Mouse (Mus musculus) hindlimb bud, embryonic 11.5 days (tissue): Measurements from ENCODE around the gene Map4k1.

Experiments used
- DNase-seq: peaks from one replicate; pipeline ENCODE4 v3.0.0-alpha.2; 2012; ENCODE audit warnings: low read depth, low spot score; ENCODE audit errors: extremely low spot score

Map4k1 gene

DNA sequence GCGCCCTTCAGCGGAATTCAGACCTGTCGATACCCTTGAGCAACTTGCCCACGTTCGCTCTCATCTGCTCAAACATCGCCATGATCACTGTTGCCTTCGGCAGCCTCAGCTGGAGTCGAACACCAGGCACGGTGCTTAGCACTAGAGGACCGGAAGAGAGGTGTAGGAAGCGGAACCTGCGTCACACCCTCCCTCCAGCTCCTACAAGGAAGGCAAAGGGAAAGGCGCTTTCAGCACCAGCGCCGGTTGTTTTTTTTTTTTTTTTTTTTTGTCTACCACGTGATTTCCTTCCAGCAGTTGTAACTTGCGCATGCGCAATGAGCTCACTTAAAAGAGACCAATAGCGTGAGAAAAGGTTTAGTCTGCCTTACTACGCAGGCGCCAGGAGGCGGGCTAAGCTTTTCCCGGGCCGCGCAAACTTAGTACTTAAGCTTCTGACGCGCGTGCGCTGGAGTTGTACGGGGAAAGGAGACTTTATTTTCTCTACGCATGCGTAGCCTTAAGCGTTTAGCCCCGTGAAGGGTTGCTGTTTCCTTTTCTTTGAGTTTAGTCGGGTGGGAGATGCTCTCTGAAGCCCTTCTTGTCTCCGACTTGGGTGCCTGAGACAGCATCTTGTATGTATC is at the start of gene Map4k1, which contains the start of gene Eif3k:
TSS of gene Map4k1 (plus strand) at position 400 of the 623 bp plus-strand sequence.
TSS of gene Eif3k (minus strand) at position 214 of the 623 bp plus-strand sequence.
- DNase-seq, result peak; percentile 100

DNA sequence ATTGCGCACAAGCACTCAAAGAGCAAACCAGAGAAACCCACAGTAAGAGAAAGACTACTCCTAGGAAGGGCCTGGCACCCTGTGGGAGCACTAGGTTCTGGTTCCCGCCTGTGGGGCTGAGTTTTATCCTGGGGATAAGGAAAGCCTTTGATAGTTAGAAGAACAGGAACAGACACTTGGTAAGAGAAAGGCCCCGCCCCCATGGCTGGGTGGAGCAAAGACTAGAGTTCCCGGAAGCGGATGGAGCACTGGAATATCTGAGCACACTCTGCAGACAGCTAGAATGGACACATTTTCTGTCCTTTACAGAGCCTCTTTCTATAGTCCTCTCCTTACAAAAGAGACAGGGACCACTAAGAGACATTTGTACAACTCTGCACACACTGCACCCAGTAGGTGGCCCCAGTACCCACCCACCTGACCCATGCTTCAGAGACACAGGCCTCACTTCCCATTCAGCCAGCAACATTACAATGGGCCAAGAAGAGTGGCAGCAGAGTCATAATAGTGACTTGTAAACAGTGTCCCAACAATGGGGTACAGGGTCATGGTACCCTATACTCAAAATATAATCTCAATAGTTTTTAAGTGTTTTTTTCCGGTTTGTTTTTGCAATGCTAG is 49.3 kb upstream of the Map4k1 start:
- DNase-seq, result no peak

DNA sequence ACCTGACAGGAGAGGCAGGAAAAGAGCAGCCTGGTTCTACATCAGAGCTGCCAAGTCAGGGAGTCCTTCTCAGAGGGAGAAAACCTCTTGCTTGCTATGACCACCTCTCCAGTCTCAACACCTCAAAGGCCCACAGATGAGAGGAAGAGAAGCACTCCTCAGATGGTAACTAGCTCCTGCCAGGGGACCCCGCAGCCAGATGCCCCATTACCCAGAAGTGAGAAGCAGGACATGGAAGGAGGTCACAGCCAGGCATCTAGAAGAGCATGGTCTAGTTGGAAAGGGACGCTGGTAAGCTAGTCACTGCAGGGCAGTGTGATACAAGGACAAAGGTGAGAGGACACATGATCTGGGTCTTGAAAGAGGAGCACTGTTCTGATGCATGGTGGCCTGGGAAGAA is 48.0 kb upstream of the Map4k1 start:
- no peak for DNase-seq

DNA sequence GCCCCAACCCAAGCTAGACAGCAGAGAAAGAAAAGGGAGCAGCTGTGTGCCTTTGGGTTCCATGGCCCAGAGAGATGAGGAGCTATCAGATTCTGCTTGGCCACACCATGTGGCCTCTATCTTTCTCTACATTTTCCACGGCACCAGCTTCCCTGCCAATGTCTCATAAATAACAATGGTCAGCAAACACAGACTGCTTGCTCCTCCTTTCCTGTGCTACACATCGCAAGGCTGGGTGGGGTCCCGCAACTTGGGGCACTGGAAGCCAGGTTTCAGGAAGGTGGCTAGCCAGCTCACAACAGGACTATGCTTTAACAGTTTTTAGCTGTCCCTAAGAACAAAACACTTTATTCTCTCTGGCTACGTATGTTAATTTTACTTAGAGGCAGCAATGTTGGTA is 45.1 kb upstream of the Map4k1 start:
- no peak for DNase-seq

DNA sequence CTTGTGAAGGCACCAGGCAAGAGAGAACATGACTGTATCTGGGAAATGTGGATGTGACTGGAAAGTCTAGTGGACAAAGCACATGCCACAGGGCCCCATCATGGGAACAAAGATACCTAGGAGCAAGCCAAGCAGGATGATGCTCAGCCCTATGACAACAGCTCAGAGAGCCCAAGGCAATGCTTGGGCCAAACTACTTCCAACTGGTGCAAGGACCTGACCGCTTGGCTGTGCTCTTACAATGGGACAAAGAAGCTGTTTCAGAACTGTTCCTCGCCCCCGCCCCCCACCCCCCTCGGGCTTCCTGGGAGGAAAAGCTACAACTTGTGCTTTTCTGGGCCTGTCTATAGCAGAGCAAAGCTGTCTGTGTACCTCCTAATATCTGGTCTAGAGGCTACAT is 43.2 kb upstream of the Map4k1 start:
- DNase-seq, result no peak

DNA sequence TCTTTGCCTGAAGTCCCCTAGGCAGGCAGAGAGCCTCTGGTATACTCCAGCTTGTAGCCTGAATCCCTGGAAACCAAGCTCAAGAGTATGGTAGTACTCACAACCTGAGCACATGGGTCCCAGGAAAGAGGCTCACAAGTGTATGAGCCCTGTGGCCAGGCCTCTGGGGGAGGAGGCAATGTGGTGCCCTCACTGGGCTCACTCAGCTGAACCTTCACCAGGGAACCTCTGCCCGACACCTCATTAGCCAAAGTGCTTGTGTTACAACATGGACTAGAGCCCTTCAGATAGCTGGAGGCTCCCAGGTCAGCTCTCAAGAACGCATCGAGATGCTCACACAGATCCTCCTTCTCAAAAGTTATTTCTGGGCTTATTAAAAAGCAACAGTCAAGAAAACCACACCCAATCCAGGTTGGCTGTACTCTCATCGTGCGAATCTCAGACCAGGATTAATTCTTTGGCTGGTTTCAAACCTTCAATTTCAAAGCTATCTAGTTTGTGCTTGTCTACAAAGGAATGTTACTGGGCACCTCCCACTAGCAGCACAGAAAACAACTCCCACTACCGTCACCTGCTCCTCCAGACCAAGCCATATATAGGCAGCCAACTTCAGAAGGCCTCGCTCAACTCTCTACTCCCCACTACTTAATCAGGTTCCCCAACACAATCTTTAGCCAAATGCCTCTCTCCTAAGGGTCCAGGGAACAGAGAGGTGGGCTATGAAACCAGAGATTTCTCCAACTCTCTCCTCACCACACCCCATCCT is 42.2 kb upstream of the Map4k1 start:
- DNase-seq, result no peak

DNA sequence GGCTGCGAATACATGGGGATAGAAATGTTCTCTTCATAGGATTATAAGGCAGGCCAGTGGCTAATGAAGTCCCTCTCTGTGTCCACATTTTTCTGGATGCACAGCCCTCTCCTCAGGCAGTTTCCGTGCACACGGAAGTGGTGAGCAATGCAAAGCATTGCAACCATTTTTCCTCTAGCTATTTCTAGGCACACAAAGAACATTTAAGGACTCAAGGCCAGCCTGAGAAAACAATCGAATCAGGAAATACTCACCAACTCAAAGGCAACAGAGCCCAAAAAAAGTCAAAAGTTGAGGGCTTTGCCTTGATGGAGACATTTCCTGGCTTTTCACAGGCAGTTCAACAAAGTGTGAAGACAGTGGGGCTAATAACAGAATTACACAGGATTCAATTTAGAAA is 40.7 kb upstream of the Map4k1 start:
- DNase-seq, result no peak

DNA sequence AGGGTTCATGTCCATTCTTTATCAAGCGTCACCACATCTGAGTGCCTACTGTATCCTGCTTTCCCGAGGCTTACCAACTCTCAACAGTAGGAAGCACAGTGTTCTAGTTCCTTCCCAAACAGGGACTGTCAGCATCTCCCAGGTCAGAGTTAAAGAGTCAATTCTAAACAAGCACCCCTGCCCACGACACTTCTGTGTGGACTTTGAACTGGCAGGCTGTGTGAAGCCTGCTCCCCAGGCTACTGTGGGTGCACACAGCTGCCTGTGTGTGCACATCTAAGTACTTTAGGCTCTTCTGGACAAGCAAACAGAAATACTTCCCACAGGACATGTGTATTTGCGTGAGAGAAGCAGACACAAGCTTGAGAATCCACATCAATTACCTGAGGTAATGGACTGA is 40.3 kb upstream of the Map4k1 start:
- no peak for DNase-seq

DNA sequence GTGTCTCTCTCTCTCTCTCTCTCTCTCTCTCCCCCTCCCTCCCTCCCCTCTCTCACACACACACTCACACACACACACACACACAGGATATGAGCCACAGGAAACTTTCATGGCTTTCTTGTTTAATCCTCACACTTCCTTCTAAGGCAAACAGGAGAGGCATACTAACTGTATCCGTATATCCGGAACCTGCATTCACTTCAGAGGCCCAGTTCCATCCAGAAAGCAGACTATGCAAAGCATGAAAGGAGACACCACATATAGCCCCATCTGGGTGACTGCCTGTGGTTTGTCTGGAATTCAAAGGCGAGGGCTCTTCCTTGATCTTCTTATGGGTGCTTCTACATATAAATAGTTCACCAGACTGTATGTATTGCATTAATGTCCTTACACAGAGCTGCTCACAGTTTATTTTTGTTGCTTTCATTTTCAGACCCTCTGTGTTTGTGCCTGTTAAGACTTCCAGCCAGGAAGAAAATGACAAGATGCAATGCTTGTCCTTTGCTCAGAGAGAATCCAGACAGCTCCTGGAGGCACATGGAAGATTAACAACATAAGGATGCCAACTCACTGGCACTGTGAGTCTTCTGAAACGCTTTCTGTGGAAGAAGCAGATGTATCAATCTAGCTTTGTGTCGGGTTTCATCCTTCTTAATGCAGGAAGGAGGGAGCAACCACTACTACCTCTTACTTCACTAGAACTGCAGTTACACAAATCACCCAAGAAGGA is 38.2 kb upstream of the Map4k1 start:
- no peak for DNase-seq

DNA sequence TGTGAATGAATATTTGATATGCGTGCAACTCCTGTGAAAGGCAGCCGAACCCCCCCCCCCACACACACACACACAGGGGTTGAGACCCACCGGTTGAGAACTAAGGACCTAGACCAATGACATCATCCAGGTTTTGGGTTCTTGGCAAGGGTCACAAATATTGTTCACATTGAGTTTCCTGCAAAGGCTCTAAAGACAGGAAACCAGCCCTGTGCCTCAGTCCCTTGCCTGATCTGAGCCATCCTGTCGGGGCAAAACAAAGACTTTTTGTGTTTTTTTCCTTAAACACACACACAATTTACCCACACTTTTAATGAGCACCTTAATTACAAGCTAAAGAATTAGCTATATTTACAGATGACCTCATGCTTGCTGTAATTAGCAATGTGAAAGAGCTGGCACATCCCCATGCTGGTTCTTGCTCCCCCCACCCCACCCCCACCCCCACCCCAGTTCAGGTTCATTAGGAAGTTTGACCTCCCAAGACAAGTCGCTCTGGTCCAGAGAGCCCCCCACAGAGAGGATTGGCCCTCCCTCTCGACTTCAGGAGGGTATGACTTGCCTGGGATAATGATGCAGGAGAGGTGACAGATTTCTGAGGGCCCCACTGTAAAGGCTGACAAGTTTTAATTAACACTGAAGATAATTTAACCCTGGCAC is 37.0 kb upstream of the Map4k1 start:
- DNase-seq, result no peak

DNA sequence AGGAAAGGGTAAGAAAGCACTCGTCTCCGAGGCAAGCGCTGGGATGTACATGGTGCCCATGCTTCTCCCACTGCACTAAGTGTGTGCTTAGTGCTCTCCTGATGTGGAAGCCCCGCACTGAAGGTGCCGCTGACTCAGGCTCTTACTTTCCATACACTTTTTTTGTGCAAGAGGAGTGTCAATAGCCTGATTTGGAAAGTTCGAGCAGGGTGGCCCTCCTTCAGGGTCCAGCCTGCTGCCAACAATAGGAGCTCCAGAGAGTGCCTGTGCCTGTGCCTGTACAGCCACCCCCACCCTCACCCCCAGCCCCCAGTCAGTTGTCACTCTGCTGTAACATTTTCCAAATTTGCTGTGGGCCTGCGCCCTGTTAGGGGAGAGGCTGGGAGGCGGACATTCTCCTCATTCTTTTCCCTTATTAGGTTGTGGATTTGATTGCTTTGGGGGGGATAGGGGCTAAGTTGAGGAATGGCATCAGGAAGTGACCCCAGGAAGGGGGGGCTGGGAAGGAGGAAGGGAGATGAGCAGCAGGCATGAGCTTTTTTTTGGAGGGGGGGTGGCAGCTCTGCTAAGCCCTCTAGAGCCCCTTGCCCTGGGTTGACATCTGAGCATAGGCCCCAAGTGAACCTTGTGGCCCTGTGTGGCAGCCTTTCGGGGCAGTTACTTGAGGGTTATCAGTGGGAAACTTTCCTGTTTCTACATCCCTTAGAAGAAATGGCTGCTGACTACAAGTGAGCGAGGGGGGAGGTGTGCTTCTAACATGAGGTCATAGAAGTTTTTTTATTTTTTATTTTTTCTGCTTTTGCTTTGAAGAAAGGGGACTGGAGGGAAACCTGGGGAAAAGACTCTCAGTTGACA is 36.2 kb upstream of the Map4k1 start:
- DNase-seq, result no peak

DNA sequence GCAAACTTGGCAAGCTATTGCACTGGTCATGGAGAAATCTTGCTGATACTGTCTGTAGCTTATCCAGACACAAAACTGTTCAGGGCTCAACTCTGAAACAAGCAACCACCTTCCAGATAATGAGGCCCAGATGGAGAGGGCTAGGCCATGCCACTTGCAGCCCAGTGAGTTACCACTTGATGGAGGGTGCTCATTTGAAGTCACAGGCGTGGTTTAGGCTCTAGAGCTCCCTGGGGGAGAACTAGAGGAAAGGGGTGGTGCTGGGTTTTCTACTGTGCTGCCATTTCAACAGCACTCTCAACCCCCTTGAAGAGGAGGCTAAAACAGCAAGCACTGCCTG is 35.6 kb upstream of the Map4k1 start:
- no peak for DNase-seq

DNA sequence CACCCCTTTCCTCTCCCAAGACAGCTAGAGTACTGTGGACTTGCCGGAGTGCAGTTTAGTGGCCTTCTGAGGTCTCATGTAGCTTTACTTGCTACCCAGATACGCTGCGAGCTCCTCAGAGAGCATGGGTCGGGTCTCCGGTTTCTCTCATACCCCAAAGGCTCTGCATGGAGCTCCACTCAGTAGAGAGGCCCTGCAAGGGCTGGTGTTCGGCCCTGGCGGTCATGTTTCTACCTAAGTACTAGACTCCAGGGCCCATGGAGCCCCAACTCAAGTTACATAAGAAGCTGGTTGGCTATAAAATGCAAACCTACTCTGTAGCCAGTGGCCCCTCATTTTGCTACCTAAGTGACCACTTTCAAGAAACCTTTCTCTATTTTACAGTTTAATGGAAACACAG is 33.1 kb upstream of the Map4k1 start:
- DNase-seq, result no peak

DNA sequence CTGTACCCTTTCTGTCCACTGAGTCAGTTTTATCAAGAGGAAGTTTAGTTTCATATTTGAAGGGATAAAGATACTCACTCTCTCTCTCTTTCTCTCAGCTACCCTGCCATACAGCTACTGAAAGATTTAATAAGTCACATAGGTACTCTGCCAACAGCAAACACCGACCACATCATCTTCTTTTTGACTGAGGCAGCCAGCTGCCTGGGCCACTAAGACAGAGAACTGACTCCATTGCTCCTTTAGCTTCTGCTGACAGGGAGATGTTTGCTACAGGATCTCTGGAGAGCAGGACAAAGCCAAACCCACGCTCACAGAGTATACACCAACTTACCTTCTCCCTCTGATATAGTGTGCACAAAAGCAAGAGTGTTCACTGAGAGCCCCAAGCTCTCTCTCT is 32.6 kb upstream of the Map4k1 start:
- DNase-seq, result no peak

DNA sequence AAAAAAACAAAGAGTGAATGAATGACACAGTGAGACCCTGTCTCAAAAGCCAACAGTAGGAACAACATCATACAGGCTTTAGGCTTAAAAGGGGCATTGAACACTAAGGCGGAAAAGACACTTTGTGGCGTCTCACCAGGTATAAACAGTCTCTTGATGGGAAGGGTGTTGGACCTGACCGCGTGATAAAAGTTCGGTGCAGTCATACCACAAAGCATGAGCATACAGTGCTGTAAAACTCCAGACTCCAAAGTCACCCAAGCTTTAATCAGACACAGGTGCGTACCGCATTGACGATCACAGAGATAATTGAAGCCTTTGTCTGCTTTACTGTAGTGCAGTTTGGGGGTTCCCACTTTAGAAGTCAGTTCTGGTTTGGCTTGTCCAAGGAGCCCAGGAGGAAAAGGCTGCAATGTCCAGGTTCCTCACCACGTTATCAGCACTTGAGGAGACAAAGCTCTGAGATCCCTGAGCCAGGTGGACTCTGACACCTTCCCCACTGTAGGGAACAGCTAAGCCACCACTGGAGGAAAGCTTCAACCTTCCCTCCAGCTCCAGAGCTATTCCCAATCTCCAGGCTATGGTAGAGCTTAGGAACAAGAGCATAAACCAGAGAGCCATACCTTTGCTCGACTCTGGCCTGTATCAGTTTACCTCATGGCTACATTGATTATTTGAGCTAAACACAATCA is 31.4 kb upstream of the Map4k1 start:
- no peak for DNase-seq

DNA sequence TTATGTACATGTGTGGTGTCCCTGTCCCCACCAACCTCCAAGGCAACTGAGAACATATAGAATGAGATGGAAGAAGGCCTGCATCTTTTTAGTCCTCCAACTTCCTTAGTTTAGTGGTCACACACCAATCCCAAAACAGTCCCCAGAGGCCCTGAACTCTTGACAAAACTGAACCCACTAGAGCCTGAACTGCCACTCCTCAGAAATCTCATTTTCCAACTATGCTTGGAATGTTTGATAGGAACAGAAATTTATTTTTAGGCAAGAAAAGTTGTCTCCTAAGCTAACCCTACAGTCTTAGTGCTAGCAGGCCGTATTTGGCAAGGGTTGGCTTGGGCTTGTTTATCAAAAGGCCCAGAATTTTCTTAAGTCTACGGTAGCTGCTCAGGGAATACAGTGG is 30.1 kb upstream of the Map4k1 start:
- no peak for DNase-seq

DNA sequence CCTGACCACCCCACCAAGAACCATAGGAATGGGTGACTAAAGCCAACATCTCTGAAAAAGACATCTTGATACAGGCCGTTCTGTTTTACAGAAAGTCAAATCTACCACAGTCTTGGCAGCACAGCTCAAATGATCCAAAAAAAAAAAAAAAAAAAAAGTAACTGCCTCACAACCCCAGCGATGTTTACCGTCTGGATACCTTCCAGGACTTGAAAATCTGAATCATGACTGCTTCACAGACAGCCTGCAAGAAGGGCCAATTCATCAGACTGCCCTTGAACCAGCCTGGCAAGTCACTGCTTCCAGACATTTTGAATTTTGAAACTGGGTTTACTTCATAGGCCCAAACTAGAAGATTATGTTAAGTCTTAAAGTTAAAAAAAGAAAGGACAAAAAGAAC is 29.1 kb upstream of the Map4k1 start:
- DNase-seq, result no peak

DNA sequence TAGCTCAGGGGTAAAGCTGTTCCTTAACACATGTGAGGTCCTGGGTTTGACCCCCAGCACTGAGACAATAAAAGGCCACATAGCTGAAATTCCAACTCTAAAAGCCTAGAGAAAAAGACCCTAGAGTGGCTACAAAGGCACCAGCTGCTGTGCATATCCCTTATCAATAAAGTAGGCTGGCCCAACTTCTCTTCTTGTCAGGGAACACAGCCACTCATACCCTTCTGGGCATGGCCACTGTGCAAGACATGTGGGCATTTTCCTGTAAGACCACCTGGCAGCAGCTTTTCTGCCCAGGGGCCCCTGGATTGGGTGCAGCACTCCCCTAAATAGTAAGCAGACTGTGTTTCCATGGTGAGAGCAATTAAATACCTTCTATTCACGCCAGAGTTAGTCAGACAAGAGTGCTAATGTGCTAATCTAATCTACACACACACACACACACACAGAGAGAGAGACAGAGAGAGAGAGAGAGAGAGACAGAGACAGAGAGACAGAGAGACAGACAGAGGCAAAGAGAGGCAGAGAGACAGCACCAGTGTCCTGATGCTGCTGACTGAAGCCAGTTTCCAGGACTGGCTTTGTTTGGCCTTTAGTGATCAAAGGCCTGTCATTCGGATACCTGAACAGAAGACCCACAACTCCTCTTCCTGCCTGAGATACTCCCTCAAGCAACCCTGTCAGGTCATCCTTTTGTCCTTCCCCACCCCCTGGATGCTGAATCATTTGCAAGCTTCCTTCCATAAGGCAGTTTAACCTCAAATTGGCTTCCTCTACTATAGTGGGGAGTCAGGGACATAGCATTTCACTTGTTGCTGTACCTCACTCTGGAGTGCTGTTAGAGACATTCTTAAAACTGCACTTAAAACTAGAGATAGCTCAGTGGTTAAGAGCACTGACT is 28.1 kb upstream of the Map4k1 start:
- DNase-seq, result no peak

DNA sequence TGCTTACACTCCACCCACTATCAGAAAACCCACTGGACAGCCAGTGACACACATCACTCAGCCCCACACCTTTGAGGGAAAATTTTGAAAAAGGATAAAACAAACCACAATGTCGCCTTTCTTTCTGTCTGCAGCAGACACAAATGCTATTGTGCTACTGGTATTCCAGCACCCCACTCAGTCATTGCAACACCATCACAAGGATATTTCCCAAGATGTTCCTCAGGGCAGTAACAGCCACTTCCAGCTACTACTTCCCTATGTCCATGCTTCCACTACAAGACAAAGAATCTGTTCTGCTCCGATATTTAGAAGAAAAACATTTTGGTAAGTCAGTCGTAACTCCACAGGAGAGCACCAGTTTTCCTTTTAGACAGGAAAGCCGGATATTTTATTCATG is 27.1 kb upstream of the Map4k1 start:
- no peak for DNase-seq
